5 mouse cellular contexts compared by ENCODE assay signal in the genomic region with DNA sequence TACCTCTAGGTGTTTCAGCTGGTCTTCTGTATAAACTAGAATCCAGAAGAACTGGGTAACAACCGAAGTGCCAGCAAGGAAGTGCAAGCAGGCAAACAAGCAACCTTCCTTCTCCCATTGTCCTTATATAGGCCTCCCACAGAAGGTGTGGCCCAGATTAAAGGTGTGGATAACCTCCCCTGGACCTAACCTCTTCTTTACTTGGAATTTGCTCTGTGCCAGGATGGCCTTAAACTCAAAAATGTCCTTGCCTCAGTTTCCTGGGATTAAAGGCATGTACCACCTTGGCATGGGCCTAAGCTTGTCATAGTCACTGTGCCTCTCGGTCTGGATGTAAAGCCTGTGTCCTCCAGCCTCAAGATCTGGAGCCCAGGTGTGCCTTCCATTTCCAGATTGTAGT. TPM values are rescaled to one million over a fixed set of nuclear protein-coding genes. Genes with fewer than 3 reads are reported as not detected.
"Had no signal": no experiment of that assay in that cellular context is flagged by ENCODE, and none has a peak within 500 bp of the region (broad histone marks: within the 10 kb centered on the region; RNA-seq: fewer than 3 reads in every experiment).

A gene (minus strand): TSS at position 101 of the 400 bp plus-strand sequence.

RNA-seq across cellular contexts. Expression of the gene that starts here (rescaled TPM):
- polyA plus RNA-seq: neural tube, embryonic 12.5 days; neural tube, embryonic 13.5 days; neural tube, embryonic 14.5 days; neural tube, embryonic 15.5 days; spleen, adult 2 months had no signal
